Comparison of ENCODE assay signal across 8 mouse cellular contexts in genomic region chr5:142444791-142445531, GRCm38 (mm10). TPM values are rescaled to one million over a fixed set of nuclear protein-coding genes. Genes with fewer than 3 reads are reported as not detected.
DNase-seq lines count a peak whose midpoint lies in the region; ATAC-seq and TF ChIP-seq lines count a peak whose summit lies in the region.

No protein-coding gene starts in this region.

- intact Hi-C loops in left cerebral cortex, adult 2 months (cut with DNase I): loop anchor here (5.0 kb wide), 1 partner anchor 1598 kb away; no protein-coding TSS in a partner anchor

- H3K9me3 ChIP-seq in E14TG2a.4 (ENCODE audit: low read length): no peaks in the 10 kb centered on the region
- H3K9me3 ChIP-seq in limb, embryonic 15.5 days: no peaks in the 10 kb centered on the region

- no peak overlapping the region for H3K9ac ChIP-seq in limb, embryonic 15.5 days

- H3K4me3 ChIP-seq in E14TG2a.4 (replicated peaks; ENCODE audit: low read length): peak overlapping the region; percentile 32
- no peak overlapping the region for H3K4me3 ChIP-seq in limb, embryonic 15.5 days
- no peak overlapping the region for H3K4me3 ChIP-seq in left cerebral cortex, adult 2 months

- peaks cover 27% of the 10 kb centered on the region for H3K36me3 ChIP-seq in E14TG2a.4 (ENCODE audit: insufficient read depth, low read length)
- peaks cover 9% of the 10 kb centered on the region for H3K36me3 ChIP-seq in limb, embryonic 15.5 days

- peak overlapping the region; percentile 50 for H3K27ac ChIP-seq in limb, embryonic 15.5 days
- no peak overlapping the region for H3K27ac ChIP-seq in left cerebral cortex, adult 2 months

- peak; percentile 70 for DNase-seq in gastrocnemius, adult 18-20 months (ENCODE audit: low spot score)
- no peak for DNase-seq in gastrocnemius, postnatal 4 days (ENCODE audit: low spot score in 2 of 2)
- DNase-seq in gastrocnemius, adult 8-10 months (ENCODE audit: low spot score in 2 of 2): peak; percentile 45 to 68
- DNase-seq in urinary bladder, adult 2 months (ENCODE audit: low spot score): no peak
- DNase-seq in retina, postnatal 1 day: no peak
- no peak for DNase-seq in left cerebral cortex, adult 2 months (ENCODE audit: extremely low spot score in 1 of 2, low spot score in 2 of 2)

- WGBS in limb, embryonic 15.5 days: 67% methylated on average over 11 of the region's 11 CpGs

- ATAC-seq in limb, embryonic 15.5 days (ENCODE audit: insufficient number of reproducible peaks, low FRiP score, low TSS enrichment, low read depth): no peak

- no peak for TF ChIP-seq CTCF in E14TG2a.4 (conservative IDR thresholded peaks at IDR 0.05; ENCODE audit: low read length)
- TF ChIP-seq CTCF in left cerebral cortex, adult 2 months (IDR thresholded peaks at IDR 0.05): no peak

- H3K27me3 ChIP-seq in E14TG2a.4 (ENCODE audit: insufficient read depth, low read length): no peaks in the 10 kb centered on the region
- H3K27me3 ChIP-seq in limb, embryonic 15.5 days: no peaks in the 10 kb centered on the region

- H3K4me2 ChIP-seq in limb, embryonic 15.5 days: no peak overlapping the region

- peaks cover 92% of the 10 kb centered on the region for H3K4me1 ChIP-seq in E14TG2a.4 (replicated peaks; ENCODE audit: low read depth, low read length)
- peaks cover 71% of the 10 kb centered on the region for H3K4me1 ChIP-seq in limb, embryonic 15.5 days

RNA-seq across cellular contexts. Expression of gene Ap5z1, which starts 18.8 kb away (rescaled TPM):
- 1 to 10 TPM; 3.0 to 3.8 TPM for total RNA-seq in gastrocnemius, adult 18-20 months (2021)
- total RNA-seq in gastrocnemius, postnatal 4 days (2021): 1 to 10 TPM; 7.3 to 8.1 TPM
- total RNA-seq in gastrocnemius, adult 8-10 months (2022): 1 to 10 TPM; 3.7 to 5.0 (median 4.1) TPM
- 9.8 and 9.9 TPM in 2 replicates for polyA plus RNA-seq in limb, embryonic 15.5 days (2015; fragmentation: Nextera tagmentation; extraction: Ambion mirVana)
- polyA plus RNA-seq in urinary bladder, adult 2 months (2012; rRNA removed): 17.1 and 18.6 TPM in 2 replicates
- 10 to 100 TPM; 22.2 to 22.6 TPM for total RNA-seq in left cerebral cortex, adult 2 months (2021)

RNA-seq across cellular contexts. Expression of gene Foxk1, which starts 43.7 kb away (rescaled TPM):
- total RNA-seq in gastrocnemius, adult 18-20 months (2021): 10 to 100 TPM; 14.5 to 16.4 TPM
- total RNA-seq in gastrocnemius, postnatal 4 days (2021): 10 to 100 TPM; 26.6 to 27.9 TPM
- total RNA-seq in gastrocnemius, adult 8-10 months (2022): 10 to 100 TPM; 15.6 to 20.9 (median 17.7) TPM
- polyA plus RNA-seq in limb, embryonic 15.5 days (2015; fragmentation: Nextera tagmentation; extraction: Ambion mirVana): 4.4 and 5.3 TPM in 2 replicates
- polyA plus RNA-seq in urinary bladder, adult 2 months (2012; rRNA removed): 13.8 and 21.3 TPM in 2 replicates
- 10 to 100 TPM; 40.4 to 46.1 TPM for total RNA-seq in left cerebral cortex, adult 2 months (2021)

Comparison
In these comparisons a context has a peak if more than half of its experiments do, and no peak if none do; other contexts are left out.
1. DNase-seq: peak in gastrocnemius, adult 18-20 months (single experiment) and gastrocnemius, adult 8-10 months (2 of 2); none in gastrocnemius, postnatal 4 days (0 of 2), urinary bladder, adult 2 months (single experiment), retina, postnatal 1 day (single experiment) and left cerebral cortex, adult 2 months (0 of 2).